Mouse (Mus musculus): ENCODE results near the gene Mast1. TPM values are rescaled to one million over a fixed set of nuclear protein-coding genes. Genes with fewer than 3 reads are reported as not detected.
"Not testable (repeated sequence)": the region's sequence is repeated elsewhere in the genome, so short reads cannot be mapped to it uniquely, and the experiment has no call there.

Gene Mast1
- total RNA-seq, 2 experiments from 2014 or later, result 127 to 140 TPM

DNA sequence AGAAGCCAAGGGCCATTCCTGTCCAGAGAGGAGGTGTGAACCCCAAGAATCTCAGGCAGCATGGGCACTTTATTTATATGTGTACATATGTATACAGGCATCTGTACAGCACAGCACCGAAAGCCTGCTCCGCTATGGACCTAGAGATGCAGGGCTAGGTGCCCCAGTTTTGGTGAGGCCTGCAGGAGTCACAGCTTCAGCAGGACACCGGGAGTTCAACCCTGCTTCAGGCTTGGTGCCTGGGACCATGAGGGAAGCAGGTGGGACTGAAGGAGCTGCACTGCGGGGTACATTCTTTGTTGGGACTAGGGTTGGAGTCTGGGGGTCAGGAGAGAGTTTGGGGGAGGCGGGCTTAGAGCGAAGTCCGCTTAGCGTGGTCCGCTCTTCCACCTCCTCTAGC, 25.3 kb downstream of the Mast1 start:
- no peak for DNase-seq (ENCODE audit: low spot score in 2 of 2)

DNA sequence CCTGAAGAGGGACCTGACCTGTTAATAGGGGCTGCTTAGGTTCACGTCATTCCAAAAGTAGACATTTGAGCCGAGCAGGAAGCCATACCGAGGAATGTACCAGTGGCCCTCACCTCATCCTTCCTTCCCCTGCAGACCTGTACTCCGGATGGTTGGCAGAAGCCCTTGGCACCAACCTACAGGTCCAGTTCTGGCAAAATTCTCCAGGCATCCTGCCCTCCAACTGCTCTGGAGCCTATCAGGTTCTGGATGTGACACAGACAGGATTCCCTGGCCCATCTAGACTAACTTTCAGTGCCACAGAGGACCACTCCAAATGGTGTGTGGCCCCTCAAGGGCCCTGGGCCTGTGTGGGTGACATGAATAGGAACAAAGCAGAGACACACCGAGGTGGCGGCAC, 26.6 kb downstream of the Mast1 start:
- DNase-seq (ENCODE audit: low spot score in 2 of 2), result no peak

DNA sequence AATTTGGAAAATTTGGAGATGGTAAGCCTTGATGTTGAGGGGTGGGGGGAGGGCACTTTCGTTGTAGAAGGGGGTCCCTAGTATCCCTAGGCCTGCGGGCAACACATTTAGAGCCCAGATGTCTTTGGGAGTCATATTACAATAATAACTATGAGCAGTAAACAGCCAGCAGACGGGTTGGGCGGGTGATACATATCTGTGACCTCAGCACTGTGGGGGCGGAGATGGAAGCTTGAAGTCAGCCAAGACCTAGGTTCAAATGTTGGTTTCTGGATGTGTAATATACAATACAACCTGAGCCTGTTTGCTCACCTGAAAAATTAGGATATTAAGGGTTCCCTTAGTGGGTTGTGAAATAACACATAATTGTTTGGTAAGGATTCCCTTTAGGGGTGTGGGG, 27.2 kb downstream of the Mast1 start:
- no peak for DNase-seq (ENCODE audit: low spot score in 2 of 2)

DNA sequence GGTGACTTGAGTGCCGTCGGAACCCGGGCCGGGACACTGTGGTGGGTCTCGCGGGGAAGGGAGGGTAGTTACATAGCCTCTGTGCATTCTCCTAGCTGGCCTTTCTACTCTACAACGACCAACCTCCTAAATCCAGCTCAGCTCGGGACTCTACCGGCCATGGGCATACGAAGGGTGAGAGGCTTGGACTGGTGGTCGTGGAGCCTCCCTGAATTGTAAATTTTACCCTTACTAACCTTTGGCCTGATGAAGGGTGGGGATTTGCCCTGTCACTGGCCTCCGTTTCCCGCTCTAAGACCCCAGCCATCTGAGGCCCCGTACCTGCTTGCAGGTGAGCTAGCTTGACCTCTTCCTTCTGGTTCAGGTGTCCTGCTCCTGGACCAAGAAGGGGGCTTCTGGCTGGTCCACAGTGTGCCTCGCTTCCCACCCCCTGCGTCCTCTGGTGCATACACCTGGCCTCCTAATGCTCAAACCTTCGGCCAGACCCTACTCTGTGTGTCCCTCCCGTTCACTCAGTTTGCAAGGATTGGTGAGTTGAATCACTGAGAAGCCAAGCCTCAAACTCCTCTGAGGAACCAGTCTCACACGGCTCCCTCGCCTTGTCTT, 27.9 kb downstream of the Mast1 start:
- no peak for DNase-seq (ENCODE audit: low spot score in 2 of 2)

DNA sequence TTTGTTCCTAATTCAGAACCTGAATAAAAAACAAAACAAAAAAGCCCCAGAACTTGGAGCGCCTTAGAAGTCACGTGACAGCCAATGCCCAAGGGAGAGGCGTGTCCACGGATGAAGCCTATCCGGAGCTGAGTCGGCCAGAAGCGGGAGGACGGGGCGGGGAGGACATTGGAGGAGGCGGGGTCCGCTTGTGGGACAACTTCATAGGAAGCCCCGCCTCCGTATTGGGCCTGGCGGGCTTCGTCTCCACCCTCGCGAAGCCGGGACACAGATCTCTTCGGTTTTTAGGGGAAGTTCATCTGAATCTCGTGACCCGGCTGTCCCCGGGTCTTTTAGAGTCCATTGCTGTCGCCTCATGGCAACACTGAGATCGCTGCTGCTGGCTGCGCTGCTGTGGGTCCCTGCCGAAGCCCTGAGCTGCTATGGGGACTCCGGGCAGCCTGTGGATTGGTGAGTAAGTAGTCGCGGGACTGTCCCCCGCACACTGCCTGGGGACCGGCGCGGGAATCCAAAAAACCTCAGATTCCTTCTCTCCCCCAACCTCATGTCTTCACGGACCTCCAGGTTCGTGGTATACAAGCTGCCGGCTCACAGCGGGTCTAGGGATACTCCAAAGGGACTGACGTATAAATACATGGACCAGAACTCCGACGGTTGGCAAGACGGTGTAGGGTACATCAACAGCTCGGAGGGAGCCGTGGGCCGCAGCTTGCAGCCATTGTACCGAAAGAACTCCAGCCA, 28.6 kb downstream of the Mast1 start, which contains the start of gene Dnase2a:
Dnase2a (plus strand) TSS at position 140 of the 741 bp plus-strand sequence.
- DNase-seq (ENCODE audit: low spot score in 2 of 2), result peak; percentile 71 to 89

DNA sequence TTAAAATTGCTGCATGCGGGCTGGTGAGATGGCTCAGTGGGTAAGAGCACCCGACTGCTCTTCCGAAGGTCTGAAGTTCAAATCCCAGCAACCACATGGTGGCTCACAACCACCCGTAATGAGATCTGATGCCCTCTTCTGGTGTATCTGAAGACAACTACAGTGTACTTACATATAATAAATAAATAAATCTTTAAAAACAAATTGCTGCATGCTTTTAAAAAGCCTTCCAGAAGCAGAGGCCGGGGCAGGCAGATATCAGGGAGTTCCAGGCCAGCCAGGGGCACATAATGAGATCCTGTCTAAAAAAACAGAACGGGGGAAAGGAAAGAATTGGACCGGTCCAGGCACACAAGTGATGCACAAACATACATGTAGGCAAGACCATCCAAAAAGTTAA, 29.2 kb downstream of the Mast1 start:
- DNase-seq (ENCODE audit: low spot score in 2 of 2), result not testable (repeated sequence)

DNA sequence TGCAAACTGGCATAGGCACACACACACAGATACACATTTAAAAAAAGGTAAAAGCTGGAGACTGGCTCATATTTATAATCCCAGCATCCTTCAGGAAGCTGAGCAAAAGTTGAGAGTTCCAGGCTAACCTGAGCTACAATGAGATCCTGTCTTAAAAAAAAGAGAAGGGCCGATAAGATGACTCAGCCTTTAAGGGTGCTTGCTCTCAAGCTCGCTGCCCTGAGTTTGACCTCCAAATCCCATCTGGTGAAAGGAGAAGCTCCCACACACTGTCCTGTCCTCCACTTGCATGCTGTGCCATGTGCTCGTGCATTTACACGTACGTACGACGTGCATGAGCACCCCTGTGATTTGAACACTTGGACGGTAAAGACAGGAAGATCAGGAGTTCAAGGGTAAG, 29.7 kb downstream of the Mast1 start:
- no peak for DNase-seq (ENCODE audit: low spot score in 2 of 2)

DNA sequence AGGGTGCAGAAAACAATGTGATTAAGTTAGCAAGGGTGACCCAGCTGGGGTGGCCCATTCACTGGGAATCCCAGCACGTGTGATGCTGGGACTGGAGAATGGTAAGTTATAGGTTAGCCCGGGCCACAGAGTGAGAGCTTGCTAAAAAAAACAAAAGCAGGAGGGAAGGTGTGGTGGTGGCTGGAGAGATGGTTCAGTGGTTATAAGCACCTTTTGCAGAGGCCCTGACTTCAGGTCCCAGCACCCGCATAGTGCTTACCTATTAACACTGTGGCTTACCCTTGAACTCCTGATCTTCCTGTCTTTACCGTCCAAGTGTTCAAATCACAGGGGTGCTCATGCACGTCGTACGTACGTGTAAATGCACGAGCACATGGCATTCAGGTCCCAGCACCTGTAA, 30.1 kb downstream of the Mast1 start:
- DNase-seq (ENCODE audit: low spot score in 2 of 2), result no peak

DNA sequence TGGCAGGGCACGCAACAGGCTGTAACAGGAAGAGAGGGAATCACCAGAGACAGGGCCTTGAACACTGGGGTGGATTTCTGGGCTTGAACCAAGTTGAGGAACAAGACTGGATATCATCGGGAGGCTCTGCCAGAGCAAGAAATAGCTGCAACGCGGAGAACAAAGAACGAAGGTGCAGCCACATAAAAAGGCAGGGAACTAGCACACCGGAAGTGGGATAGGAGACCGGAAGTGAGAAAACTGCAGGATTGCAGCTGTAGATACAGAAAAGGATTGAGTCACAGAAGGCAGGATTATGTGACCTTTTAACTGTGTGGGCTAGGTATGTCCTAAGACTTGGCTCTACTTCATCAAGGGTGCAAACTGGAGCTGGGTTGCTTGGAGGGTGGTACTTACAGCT, 32.8 kb downstream of the Mast1 start:
- DNase-seq (ENCODE audit: low spot score in 2 of 2), result no peak

DNA sequence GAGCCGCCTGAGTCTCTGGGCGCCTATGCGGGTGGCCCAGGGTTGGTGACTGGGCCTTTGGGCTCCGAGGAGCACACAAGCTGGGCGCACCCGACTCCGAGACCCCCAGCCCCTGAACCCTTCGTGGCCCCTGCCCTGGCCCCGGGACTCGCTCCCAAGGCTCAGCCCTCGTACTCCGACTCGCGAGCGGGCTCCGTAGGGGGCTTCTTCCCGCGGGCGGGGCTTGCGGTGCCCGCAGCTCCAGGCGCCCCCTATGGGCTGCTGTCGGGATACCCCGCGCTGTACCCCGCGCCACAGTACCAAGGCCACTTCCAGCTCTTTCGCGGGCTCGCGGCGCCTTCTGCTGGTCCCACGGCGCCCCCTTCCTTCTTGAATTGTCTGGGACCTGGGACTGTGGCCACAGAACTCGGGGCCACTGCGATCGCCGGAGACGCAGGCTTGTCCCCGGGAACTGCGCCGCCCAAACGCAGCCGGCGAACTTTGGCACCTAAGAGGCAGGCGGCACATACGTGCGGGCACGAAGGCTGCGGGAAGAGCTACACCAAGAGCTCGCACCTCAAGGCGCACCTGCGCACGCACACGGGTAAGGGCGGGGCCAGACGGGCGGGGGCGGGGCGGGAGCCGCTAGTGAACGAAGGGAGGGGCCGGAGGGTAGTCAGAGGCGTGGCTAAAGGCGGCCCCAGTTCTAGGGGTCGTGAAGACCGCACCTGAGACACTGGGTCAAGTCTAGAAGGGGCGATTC, 34.1 kb downstream of the Mast1 start:
- peak; percentile 93 to 95 for DNase-seq (ENCODE audit: low spot score in 2 of 2)

DNA sequence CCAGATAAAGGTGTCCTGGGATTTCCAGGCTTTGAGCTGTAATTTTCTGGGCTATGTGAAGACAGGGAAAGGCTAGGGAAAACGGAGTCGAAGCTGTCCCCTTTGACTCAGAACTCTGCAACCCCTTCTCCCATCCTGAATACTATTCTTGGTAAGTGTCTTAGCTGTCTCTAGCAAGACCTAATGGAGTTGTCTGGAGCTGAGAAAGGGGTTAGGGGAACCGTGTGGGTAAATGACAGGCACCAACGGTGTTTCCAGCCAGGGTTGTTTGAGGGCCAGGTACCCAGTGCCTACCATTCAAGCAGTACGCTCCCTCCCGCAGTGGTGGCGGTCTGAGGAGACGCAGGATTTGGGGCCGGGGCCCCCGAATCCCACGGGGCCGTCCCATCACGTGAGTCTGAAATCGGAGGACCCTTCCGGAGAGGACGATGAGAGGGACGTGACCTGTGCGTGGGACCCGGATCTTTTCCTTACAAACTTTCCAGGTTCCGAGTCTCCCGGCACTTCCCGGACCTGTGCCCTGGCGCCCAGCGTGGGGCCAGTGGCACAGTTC, 34.7 kb downstream of the Mast1 start:
- DNase-seq (ENCODE audit: low spot score in 2 of 2), result no peak

DNA sequence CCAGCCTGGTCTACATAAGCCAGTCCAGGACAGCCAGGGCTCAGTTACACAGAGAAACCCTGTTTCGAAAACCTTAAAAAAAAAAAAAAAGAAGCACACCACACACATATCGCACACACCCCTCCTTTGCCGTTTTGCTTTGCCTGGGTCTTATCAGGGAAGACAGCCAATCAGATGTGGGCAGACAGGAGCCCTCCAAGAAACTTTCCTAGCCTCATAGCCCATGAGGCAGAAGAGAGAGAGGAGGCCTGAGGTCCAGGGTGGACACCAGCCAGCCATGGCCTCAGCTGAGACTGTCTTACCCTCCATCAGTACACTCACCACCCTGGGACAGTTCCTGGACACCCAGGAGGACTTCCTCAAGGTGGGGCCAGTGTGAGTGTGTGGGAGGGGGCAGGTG, 35.4 kb downstream of the Mast1 start, which contains the start of gene Klf1:
Klf1 (plus strand) TSS at position 177 of the 400 bp plus-strand sequence.
- no peak for DNase-seq (ENCODE audit: low spot score in 2 of 2)

DNA sequence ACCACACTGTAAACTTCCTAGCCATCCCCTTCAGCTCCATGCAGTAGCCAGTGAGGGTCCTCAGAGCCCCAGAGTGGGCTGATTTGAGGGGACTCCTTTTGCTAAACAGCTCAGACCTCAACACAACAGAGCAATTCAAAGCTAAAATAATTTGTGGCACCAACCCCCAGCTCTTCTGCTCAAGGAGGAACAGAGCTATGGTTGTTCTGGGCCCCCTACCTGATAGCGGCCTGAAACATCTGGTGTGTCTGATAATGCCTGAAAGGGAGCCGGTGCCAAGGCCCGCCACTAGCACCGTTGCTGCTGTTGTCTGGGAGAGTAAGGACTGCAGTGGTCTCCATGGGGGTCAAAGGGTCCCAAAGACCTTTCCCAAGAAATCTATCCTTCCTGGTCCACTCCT, 36.1 kb downstream of the Mast1 start:
- DNase-seq (ENCODE audit: low spot score in 2 of 2), result no peak

DNA sequence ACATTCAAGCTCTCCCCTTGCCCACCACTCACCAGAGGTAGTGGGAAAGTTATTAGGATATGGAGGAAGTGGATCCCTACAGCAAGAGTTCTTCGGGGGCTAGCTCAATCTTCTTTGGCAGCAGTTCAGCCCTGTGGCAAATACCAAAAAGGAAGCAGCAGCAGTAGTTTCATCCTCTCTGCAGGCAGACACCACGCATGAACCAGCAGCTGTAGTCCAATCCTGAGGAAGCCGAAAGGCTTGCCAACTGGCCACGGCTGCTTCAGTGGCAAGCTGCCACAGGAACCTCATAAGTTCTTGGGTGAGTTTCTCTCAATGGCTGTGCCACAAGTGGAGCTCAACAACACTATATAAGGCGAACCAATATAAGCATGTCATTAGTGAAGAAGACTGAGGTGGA, 41.2 kb downstream of the Mast1 start:
- no peak for DNase-seq (ENCODE audit: low spot score in 2 of 2)

DNA sequence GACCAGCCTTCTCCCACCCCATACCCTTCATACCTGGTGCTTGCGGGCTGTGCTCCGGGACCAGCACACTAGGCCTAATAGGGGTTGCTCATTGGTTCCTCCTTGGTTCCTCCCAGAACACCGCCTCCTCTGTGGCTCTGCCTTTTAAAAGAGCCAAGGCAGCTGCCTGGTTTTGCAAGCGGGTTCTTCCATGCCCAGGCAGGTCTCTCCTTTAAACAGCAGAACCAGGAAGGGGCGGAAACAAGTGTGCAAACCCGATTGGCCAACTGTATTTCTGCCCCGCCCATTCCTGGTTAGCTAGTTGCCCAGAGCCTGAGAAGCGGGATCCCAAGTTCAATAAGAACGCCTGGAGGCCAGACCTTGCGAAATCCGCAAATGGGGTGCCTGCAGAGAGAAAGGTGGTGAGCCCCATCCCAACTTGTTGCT, 43.4 kb downstream of the Mast1 start, which contains the start of gene Gcdh:
Gcdh (minus strand) TSS at position 213 of the 426 bp plus-strand sequence.
- DNase-seq (ENCODE audit: low spot score in 2 of 2), result peak; percentile 83 to 96

DNA sequence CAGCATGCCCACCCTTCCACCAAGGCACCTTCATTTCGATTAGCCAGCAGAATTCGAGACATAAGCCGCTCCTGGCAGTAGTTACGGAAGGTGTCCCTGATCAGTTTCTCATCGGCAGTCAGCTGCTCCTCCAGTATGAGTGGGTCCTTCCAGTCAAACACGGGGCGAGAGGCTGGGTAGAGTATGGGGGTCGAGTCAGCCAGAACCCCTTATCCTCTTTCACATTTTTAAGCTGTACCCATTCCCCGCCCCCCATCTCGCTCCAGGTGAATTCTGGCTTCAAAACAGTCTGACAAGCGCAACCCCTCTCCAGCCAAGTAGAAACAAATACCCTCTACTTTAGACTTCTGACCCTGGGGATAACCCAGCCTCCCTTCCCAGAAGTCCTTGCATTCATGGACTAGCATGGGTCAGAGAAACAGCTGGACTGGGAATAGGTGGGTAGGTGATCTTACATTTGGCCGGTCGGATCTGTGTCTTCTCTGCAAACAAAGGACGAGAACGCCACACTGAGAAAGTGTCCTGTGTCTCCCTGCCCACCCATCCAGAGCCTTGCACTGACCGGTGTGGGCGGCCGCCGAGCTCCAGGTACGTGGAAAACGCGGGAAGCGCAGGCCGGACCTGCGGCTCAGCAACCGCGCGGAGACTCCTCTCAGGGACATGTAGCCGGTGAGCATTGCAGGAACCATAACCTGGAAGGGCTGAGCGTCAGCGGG, 44.0 kb downstream of the Mast1 start:
- DNase-seq (ENCODE audit: low spot score in 2 of 2), result no peak

DNA sequence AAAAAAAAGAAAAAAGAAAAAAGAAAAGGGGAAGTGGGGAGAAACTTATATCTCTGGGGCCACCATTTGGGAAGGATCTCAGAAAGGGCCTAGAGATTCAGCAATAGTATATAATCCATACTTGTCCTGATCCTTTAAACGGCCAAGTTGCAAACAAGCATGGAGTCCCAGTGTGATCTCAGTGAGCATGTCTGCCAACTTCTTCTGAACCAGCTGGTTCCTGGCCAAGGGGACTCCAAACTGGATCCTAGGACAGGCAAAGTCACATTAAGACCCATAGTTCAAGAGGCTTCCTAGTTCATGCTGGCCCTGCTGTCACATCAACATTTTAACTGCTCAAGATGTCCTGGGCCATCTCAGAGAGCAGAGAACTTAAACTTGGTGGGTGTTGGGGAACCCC, 48.0 kb downstream of the Mast1 start:
- DNase-seq (ENCODE audit: low spot score in 2 of 2), result no peak

DNA sequence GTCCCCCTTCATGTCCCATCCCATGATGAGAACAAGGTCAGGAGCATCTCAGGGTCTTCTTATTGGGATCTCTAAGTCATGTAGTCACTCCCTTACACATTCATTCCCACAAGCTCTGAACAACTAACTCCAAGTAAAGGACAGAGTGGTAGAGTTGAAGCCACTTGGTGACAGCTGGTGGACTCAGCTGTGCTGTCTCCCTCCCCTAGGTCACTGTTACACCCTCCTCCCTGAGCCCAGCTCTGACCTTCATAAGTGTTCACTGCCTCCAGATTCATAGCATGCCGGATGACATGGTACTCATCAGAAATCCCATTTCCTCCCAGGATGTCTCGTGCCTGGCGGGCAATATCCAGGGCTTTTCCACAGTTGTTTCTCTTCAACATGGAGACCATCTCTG, 48.9 kb downstream of the Mast1 start:
- no peak for DNase-seq (ENCODE audit: low spot score in 2 of 2)

DNA sequence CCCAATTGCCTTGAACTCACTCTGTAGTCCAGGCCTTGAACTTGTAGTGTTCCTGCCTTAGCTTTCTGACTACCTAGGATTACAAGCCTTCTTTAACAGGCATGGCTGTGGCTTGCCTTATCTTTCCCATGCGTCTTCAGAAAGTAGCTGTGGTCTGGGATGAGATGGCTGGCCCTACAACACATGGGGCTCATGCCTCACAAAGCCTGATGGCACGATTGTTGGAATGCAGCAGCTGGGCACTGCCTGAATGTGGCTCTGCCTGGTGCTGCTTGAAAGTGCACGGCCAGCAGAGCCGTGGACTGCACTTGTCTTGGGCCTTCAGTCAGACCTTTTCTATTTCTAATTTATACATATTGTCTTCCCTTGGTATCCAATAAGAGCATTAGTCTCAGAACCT, 52.4 kb downstream of the Mast1 start:
- no peak for DNase-seq (ENCODE audit: low spot score in 2 of 2)

DNA sequence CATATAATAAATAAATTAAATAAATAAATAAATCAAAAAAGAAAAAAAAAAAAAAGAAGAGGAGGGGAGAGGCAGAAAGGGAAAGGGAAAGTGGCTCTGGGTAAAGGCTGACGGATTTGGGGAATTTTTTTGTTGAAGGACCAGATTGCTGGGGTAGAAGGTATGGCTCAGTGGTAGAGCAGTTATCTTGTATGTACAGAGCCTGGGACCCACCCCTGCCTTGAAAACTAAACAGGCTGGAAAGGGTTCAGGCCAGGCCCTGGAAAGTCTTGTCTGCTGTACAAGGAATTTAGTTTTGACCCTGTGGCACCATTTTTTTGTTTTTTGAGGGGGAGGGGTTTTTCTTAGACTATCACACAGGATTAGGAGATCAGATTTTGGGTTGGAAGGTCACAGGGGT, 58.2 kb downstream of the Mast1 start:
- DNase-seq (ENCODE audit: low spot score in 2 of 2), result no peak

Measured in layer of hippocampus, postnatal 14 days (tissue).